Mouse (Mus musculus): ENCODE data around the gene Ldha.

GRCm38 (mm10) chr7:46840326-46840725 is 949 bp upstream of the Ldha start:
- no peak for TF ChIP-seq CTCF (IDR thresholded peaks at IDR 0.05; ENCODE audit: extremely low read depth, insufficient read depth, insufficient read length, insufficient replicate concordance)
- no peak for TF ChIP-seq POLR2A (IDR thresholded peaks at IDR 0.05; ENCODE audit: low read depth, low read length)

All from spleen, adult 2 months (tissue).